20 mouse cellular contexts compared by ENCODE assay signal in genomic region chr13:39440336-39440735, GRCm38 (mm10).
DNase-seq lines count a peak whose midpoint lies in the region; ATAC-seq and TF ChIP-seq lines count a peak whose summit lies in the region.
"Had no signal": no experiment of that assay in that cellular context is flagged by ENCODE, and none has a peak within 500 bp of the region (broad histone marks: within the 10 kb centered on the region; RNA-seq: fewer than 3 reads in every experiment).

No protein-coding gene starts in this region.

- 86% methylated on average over 10 of the region's 10 CpGs for WGBS in kidney, embryonic 15.5 days
- 80% methylated on average over 10 of the region's 10 CpGs for WGBS in stomach, embryonic 16.5 days
- 74% methylated on average over 10 of the region's 10 CpGs for WGBS in stomach, postnatal 0 days
- WGBS in hindbrain, embryonic 10.5 days, result 93% methylated on average over 10 of the region's 10 CpGs

- peak; percentile 7 for DNase-seq in kidney, adult 18-20 months
- no peak for DNase-seq in kidney, adult 11 months
- peak; percentile 6 for DNase-seq in kidney, postnatal 14 days
- DNase-seq in stomach, postnatal 0 days (ENCODE audit: low spot score), result no peak
- no peak for DNase-seq in adrenal gland, adult 18-20 months (ENCODE audit: low spot score in 2 of 2)
- no peak for DNase-seq in hindbrain, embryonic 10.5 days (ENCODE audit: low spot score)
- DNase-seq: thymus, adult 18-20 months had no signal

- no peaks in the 10 kb centered on the region for H3K27me3 ChIP-seq in kidney, embryonic 15.5 days
- no peaks in the 10 kb centered on the region for H3K27me3 ChIP-seq in stomach, embryonic 16.5 days (ENCODE audit: control insufficient read depth, insufficient read depth, low read length)
- no peaks in the 10 kb centered on the region for H3K27me3 ChIP-seq in stomach, postnatal 0 days (ENCODE audit: control insufficient read depth, insufficient read depth, low read length)
- peaks cover 24% of the 10 kb centered on the region for H3K27me3 ChIP-seq in hindbrain, embryonic 10.5 days (ENCODE audit: insufficient read depth, poor library complexity, severe bottlenecking)
- H3K27me3 ChIP-seq: embryonic facial prominence, embryonic 13.5 days; heart, embryonic 13.5 days; stomach, embryonic 15.5 days had no signal

- TF ChIP-seq CTCF in stomach, postnatal 0 days (IDR thresholded peaks at IDR 0.05; ENCODE audit: low read depth), result no peak

- H3K9ac ChIP-seq in kidney, embryonic 15.5 days, result no peak overlapping the region
- no peak overlapping the region for H3K9ac ChIP-seq in stomach, embryonic 16.5 days (ENCODE audit: low read length)
- no peak overlapping the region for H3K9ac ChIP-seq in stomach, postnatal 0 days (ENCODE audit: low read length)
- H3K9ac ChIP-seq: embryonic facial prominence, embryonic 13.5 days; forebrain, postnatal 0 days; heart, embryonic 13.5 days; hindbrain, embryonic 15.5 days; limb, embryonic 12.5 days; midbrain, embryonic 15.5 days; stomach, embryonic 15.5 days had no signal

- H3K4me3 ChIP-seq in kidney, embryonic 15.5 days (replicated peaks), result no peak overlapping the region
- no peak overlapping the region for H3K4me3 ChIP-seq in stomach, embryonic 16.5 days (replicated peaks; ENCODE audit: low read length)
- H3K4me3 ChIP-seq in stomach, postnatal 0 days (ENCODE audit: low read depth, low read length), result no peak overlapping the region
- no peak overlapping the region for H3K4me3 ChIP-seq in hindbrain, embryonic 10.5 days
- H3K4me3 ChIP-seq: embryonic facial prominence, embryonic 13.5 days; forebrain, embryonic 10.5 days; heart, adult 2 months; heart, embryonic 13.5 days; hindbrain, embryonic 15.5 days; limb, embryonic 12.5 days; midbrain, embryonic 15.5 days; stomach, embryonic 15.5 days had no signal

- H3K4me1 ChIP-seq in kidney, embryonic 15.5 days, result no peaks in the 10 kb centered on the region
- 0 out of 2 replicates have a peak, but pooled peaks cover 2% of the 10 kb centered on the region for H3K4me1 ChIP-seq in stomach, embryonic 16.5 days (ENCODE audit: control insufficient read depth, insufficient read depth, low read length)
- H3K4me1 ChIP-seq in stomach, postnatal 0 days (replicated peaks; ENCODE audit: control insufficient read depth, insufficient read depth), result no peaks in the 10 kb centered on the region
- no peaks in the 10 kb centered on the region for H3K4me1 ChIP-seq in hindbrain, embryonic 10.5 days (replicated peaks)
- H3K4me1 ChIP-seq: embryonic facial prominence, embryonic 13.5 days; forebrain, embryonic 10.5 days; heart, embryonic 13.5 days; hindbrain, embryonic 15.5 days; limb, embryonic 12.5 days; midbrain, embryonic 15.5 days; stomach, embryonic 15.5 days had no signal

- ATAC-seq in kidney, embryonic 15.5 days (replicated peaks; ENCODE audit: low FRiP score), result no peak
- no peak for ATAC-seq in stomach, embryonic 16.5 days (ENCODE audit: insufficient read depth, low FRiP score)
- ATAC-seq in stomach, postnatal 0 days (ENCODE audit: low FRiP score, low TSS enrichment), result no peak
- ATAC-seq: inflammation-experienced regulatory T-cells, adult 6 months; Patski had no signal

- H3K27ac ChIP-seq in kidney, embryonic 15.5 days, result no peak overlapping the region
- no peak overlapping the region for H3K27ac ChIP-seq in stomach, embryonic 16.5 days (ENCODE audit: low read length)
- H3K27ac ChIP-seq in stomach, postnatal 0 days (replicated peaks), result no peak overlapping the region
- H3K27ac ChIP-seq in hindbrain, embryonic 10.5 days, result no peak overlapping the region
- H3K27ac ChIP-seq: embryonic facial prominence, embryonic 13.5 days; forebrain, embryonic 10.5 days; heart, adult 2 months; heart, embryonic 13.5 days; hindbrain, embryonic 15.5 days; limb, embryonic 12.5 days; midbrain, embryonic 15.5 days; stomach, embryonic 15.5 days had no signal

- H3K36me3 ChIP-seq in kidney, embryonic 15.5 days, result no peaks in the 10 kb centered on the region
- no peaks in the 10 kb centered on the region for H3K36me3 ChIP-seq in stomach, embryonic 16.5 days (ENCODE audit: control insufficient read depth, insufficient read depth, low read length)
- H3K36me3 ChIP-seq in stomach, postnatal 0 days (ENCODE audit: control insufficient read depth, insufficient read depth, low read length), result no peaks in the 10 kb centered on the region
- H3K36me3 ChIP-seq in hindbrain, embryonic 10.5 days, result no peaks in the 10 kb centered on the region
- H3K36me3 ChIP-seq: embryonic facial prominence, embryonic 13.5 days; forebrain, embryonic 10.5 days; heart, embryonic 13.5 days; hindbrain, embryonic 15.5 days; limb, embryonic 12.5 days; midbrain, embryonic 15.5 days; stomach, embryonic 15.5 days had no signal

- H3K4me2 ChIP-seq in kidney, embryonic 15.5 days, result no peak overlapping the region
- H3K4me2 ChIP-seq in stomach, embryonic 16.5 days (ENCODE audit: low read depth, low read length), result peak overlapping the region; percentile 9; the same call in 1 of the 2 replicates
- no peak overlapping the region for H3K4me2 ChIP-seq in stomach, postnatal 0 days (replicated peaks; ENCODE audit: low read depth)
- H3K4me2 ChIP-seq: embryonic facial prominence, embryonic 13.5 days; heart, embryonic 13.5 days; hindbrain, embryonic 15.5 days; limb, embryonic 12.5 days; midbrain, embryonic 15.5 days had no signal

- no peak for TF ChIP-seq EP300 in stomach, postnatal 0 days (optimal IDR thresholded peaks at IDR 0.05)

- no peaks in the 10 kb centered on the region for H3K9me3 ChIP-seq in kidney, embryonic 15.5 days (replicated peaks)
- no peaks in the 10 kb centered on the region for H3K9me3 ChIP-seq in stomach, embryonic 16.5 days (replicated peaks; ENCODE audit: control insufficient read depth, low read length)
- H3K9me3 ChIP-seq in stomach, postnatal 0 days (ENCODE audit: control insufficient read depth, low read length), result no peaks in the 10 kb centered on the region
- no peaks in the 10 kb centered on the region for H3K9me3 ChIP-seq in hindbrain, embryonic 10.5 days
- H3K9me3 ChIP-seq: embryonic facial prominence, embryonic 13.5 days; forebrain, embryonic 10.5 days; heart, embryonic 13.5 days; hindbrain, embryonic 15.5 days; limb, embryonic 12.5 days; midbrain, embryonic 15.5 days; stomach, embryonic 15.5 days had no signal

Comparison
In these comparisons a context has a peak if more than half of its experiments do, and no peak if none do; other contexts are left out.
1. DNase-seq: peak in kidney, adult 18-20 months (single experiment) and kidney, postnatal 14 days (single experiment); none in kidney, adult 11 months (single experiment), stomach, postnatal 0 days (single experiment), adrenal gland, adult 18-20 months (0 of 2) and hindbrain, embryonic 10.5 days (single experiment).